Mouse (Mus musculus) adrenal gland, postnatal 14 days (tissue): ENCODE results near the gene Mrap2. TPM values are rescaled to one million over a fixed set of nuclear protein-coding genes. Genes with fewer than 3 reads are reported as not detected.

Source experiments
- DNase-seq: peaks from one replicate; pipeline ENCODE4 v3.0.0; 2021; ENCODE audit warnings: mixed read lengths
- total RNA-seq: library from RNA; stranded (reverse); gene quantifications from 2 replicates; pipeline ENCODE4 v1.2.3, GENCODE M21; 2021

Mrap2 gene
- total RNA-seq, 1 experiment from 2014 or later, result 2.1 TPM

DNA sequence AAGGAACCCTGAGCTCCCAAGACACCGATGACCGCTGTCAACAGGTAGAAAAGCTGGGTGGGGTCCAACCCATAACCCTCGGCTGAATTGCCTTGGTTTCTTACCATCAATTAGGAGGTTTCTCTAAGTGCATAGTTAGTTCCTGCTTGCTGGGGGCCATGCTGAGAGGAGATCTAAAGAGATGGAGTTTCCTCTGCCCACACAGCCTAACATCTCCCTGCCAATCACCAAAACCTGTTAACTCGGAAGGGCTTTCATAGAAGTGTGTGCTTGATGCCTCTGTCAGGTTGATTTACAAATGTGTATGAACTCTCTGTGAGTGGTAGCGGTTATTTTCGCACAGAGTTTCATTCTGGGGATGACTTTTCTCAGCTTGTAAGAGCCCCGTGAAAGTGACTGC lies 34.4 kb downstream of the Mrap2 start:
- DNase-seq, result no peak

DNA sequence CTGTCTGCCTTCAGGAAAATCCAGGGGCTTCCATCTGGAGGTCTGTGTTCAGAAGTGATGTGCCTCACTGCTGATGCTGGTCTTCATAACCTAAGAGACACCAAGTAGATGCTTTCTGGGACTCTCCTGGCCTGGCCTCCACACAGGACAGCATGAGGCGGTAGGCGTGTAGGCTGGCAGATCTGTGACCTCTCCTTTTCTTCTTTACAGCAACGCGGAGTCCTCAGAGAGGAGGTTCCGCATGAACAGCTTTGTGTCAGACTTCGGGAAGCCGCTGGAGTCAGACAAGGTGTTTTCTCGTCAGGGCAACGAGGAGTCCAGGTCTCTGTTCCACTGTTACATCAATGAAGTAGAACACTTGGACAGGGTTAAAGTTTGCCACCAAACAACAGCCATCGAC lies 38.1 kb downstream of the Mrap2 start:
- DNase-seq, result no peak

DNA sequence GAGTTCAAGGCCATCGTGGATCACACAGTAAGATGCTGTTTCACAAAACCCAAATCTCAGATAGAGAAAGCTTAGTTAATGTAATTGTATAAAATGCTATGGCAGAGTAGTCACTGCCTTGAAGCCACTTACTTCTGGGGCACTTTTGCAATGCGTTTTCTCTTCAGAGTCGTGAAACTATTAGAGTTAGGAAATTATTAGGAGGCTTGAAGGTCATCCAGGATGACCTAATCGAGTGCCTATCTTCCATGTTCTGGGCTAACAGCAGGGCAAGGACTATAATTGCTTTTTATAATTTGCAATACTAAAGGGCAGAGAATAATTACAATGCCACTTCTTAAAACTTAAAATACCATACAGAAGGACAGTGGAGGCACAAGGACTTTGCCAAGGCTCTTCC lies 43.2 kb downstream of the Mrap2 start:
- peak; percentile 42 for DNase-seq

DNA sequence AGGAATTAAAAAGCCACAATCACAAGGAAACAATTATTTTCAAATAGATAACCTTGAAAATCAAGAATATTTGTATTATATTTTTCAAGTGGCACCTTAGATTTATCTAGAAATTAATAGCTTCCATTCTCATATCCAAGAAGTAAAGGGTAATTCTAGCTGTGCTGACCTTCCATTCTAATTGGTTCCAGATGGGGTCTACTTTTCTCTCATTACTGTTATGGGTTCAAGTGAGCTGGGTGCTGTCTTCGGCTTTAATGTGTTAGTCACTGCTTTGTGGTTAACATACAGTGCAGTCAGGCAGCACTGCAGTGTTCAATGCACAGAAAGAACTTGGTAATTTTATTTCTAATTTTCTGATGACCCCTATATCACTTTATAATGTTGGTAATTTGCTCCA lies 49.6 kb downstream of the Mrap2 start:
- DNase-seq, result no peak

DNA sequence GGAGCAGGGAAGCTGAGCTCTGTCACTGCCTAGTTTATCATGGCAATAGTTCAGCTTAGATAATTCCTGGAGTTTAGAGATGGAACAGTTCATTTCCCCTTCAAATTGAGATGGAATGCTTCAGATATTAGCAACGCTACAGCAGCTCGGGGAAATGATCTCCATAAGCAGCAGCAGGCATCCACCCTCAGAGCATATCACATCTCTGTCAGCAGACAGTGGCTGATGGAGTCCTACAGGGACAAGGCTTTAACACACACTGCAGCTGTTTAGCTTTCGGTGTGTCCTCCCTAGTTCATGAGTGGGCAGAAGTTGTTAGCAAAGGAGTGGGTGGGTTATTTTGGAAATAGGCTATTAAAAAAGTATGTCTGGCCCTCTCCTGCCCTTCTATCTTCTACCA lies 53.2 kb downstream of the Mrap2 start:
- DNase-seq, result no peak

DNA sequence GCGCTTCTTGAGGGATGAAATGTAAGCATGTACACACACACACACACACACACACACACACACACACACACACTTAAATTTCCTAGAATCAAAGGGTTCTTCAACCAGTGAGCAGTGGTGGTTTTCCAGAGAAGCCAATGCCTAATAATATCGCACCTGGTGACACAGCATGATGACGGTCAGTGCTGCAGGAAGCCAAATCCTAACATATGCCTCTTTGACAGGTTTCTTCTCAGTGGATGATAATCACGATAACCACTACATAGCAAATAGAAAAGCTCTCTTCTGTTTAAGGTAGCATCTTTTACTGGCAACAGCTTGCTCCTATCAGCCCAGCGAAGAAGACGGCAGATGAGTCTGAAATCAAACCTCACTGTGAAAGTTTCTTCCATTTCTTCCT lies 53.9 kb downstream of the Mrap2 start:
- DNase-seq, result no peak

DNA sequence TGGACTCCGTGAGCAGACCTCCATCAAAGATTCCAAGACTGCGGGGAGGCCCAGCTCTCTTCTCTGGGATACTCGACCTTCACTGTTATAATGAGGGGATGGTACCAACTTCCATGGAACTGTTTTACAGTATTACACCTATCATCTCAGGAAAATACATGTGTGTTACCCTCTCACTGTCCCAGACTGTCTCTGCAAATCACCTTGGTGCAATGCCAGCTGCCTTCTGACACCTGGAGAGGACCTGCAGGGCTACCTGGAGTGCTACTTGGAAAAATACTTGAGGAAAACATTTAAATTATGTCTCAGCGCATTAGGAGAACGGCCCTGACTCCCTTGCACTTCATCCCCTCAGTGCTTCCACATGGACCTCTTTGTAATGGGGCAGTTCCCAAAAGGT lies 56.3 kb downstream of the Mrap2 start:
- no peak for DNase-seq

DNA sequence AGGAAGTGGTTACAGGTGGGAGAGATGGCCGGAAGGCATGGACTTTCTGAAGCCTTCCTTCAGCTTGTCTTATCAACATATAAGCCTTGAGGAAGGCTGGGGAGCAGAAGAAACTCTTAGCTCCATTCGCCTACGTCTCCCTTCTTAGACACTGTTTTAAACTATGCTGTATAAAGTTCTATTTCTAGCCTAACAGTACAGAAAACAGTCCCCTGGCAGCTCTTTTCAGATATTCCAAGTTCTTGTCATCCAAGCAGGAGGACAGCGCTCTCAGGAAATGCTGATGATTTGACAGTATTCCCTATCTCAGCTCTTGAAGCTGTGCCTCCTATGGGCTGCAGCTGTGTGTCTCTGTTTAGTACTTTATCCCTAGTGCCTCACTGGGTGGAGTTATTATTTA lies 56.8 kb downstream of the Mrap2 start:
- no peak for DNase-seq

DNA sequence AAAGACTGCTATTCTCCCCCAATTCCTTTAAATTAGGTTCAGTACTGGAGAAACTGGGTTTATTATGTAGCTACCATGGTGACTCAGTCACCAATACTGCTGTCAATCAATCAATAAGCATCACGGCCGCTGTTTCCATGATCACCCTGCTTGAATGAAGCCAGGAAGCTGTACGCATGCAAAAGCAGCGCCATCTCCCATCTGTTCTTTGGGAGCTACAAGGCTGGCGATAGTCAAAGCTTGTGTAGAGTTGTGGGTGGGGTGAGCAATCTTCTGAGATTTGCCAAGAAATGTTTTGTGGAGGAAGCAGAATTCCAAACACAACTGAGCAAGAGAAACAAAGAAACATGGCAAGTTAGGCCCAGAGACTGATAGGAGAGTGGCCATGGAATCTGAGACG lies 58.3 kb downstream of the Mrap2 start:
- no peak for DNase-seq

DNA sequence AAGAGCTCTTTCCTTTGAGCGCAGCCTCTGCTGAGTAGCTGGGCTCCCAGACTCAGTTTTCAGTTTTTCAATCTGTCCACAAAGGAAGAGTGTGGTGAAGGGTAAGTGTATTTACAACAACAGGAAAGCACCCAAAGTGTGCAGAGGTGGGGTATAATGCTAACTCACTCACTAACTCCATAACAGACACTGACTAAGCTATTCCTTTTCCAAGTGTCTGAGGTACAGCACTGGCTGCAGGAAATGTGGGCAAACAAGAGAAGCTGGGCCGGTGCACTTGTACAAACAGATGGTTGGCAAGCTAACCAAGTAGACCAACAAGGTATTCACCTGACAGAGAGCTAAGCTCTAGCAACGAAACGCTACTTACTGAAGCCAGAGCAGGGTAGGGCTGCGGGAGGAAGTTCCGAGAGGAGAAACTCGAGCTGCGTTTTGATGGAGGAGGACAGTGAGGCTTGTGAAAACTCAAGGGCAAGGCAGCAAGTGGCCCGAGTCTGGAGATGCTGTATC lies 66.8 kb downstream of the Mrap2 start:
- no peak for DNase-seq

DNA sequence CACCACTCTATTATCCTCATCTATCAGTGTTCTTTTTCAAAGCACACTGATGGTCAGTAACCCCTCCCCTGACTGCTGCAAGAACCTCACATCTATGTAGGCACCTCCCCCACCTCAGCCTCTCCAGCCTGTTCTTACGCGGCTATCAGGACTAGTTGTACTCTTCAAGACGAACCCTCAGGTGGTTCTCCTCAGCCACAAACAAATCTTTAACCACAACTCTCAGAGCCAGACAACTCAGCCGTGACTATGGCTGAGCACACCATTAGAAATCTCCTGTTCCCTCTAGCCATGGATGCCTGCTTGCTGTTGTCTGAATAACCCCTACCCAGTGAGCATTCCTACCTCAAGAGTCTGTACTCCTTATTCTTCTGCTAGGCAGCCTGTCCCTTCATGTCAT lies 69.1 kb downstream of the Mrap2 start:
- DNase-seq, result no peak

Other genes starting within 250 kb of the Mrap2 start
- 2.1 TPM in 1 of 2 replicates, not detected in the other for gene Ripply2, start 128.8 kb upstream of the Mrap2 start, total RNA-seq
- gene Cyb5r4, start 122.3 kb upstream of the Mrap2 start, total RNA-seq, result 34.5 and 39.0 TPM in 2 replicates
- 5.4 and 6.5 TPM in 2 replicates for gene Cep162, start 111.2 kb downstream of the Mrap2 start, total RNA-seq